Mouse (Mus musculus): ENCODE results near the gene Chd6.
A peak's percentile ranks its signal among the peaks of the same experiment; 100 is the strongest.

Chd6 gene

GRCm38 (mm10) chr2:161066097-161066759 is 42.6 kb downstream of the Chd6 start:
- DNase-seq: peak; percentile 54

DNA sequence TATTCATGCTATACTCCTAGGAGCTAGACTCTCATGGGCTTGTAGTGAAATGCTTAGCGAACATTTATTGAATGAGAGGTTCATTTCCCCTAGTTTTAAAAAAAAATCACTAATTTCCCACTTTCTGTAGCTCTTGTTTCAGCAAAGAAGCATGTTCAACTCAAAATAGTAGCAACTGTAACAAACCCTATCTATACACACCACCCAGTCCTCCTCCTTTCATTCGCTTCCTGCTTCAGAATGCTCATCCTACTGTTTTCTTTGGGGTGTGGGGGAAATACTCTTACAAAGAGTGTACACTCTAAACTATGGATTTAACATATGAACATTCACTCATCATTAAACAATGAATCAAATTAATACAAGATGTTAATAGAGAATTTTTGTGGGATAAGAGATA is 43.3 kb downstream of the Chd6 start:
- no peak for DNase-seq

GRCm38 (mm10) chr2:161064836-161065235 is 44.0 kb downstream of the Chd6 start:
- DNase-seq: peak; percentile 15

- no peak for DNase-seq
These were observed 50.0 kb downstream of the Chd6 start for GRCm38 (mm10) chr2:161058841-161059240.

GRCm38 (mm10) chr2:161053765-161054164 is 55.1 kb downstream of the Chd6 start:
- no peak for DNase-seq

DNA sequence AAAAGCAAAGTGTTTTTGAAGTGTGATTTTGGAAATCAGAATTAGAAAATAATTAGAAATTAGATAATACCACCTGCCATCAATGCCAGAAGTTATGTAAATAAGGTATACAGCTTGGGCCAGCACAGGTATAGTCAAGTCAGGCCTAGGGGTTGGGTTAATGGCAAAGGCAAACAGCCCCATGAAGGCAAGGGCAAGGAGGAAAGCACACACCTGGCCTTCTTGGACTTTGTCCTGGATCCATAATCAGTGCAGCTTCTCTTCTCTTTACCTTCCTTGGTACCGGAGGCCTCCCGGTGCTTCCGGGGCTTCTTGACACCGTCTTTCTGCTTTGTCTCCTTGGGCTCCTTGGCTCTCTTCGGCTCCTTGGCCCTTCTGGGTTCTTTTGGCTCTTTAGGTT is 56.7 kb downstream of the Chd6 start:
- DNase-seq: no peak

DNA sequence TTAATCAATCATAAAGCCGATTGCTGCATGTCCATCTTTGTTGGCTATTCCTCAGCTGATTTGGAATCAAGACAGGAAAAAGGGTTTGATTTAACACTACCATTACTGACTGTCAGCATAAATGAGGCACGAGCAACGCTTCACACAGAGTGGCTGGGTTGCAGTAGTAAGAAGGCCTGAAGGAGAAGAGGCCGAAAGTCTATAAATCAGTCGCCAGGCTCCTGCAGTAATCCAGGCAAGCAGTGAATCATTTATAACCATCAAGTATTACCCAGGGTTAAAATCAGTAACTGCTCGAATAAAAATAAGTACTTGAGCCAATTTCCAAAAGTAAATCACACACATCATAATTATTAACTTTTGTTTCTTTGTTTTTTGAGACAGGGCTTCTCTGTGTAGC is 59.4 kb downstream of the Chd6 start:
- no peak for DNase-seq

- DNase-seq: no peak
These were observed 64.2 kb downstream of the Chd6 start for GRCm38 (mm10) chr2:161044492-161045201.

DNA sequence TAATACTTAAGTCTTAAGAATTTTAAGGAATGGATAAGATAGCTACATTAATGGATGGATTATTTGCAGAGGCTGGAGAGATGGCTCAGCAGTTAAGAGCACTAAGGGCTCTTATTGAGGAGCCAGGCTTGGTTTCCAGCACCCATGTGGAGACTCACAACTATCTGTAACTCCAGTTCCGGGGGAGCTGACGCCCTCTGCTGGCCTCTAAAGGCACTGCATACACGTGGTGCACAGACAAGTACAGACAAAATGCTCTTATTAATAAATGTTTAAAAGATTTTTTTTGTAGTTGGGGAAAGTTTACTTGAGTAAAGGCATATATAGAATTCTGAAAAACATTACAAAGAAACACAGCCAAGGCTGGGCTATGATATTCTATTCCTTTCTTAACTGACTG is 66.0 kb downstream of the Chd6 start:
- no peak for DNase-seq

DNA sequence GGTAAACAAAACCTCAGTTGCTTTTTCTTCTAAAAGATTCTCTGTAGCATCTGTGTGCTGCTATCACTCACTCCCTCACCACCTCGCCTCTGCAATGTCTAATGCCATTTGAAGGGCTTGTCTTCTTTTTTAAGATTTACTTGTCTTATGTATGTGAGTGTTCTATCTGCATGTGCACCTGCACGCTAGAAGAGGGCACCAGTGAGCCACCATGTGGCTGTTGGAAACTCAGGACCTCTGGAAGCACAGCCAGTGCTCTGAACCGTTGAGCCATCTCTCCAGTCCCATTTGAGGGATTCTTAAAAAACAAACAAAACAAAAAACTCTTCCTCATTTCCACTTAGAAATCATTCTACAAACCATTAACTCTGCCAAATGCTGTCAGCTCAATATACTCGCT is 68.1 kb downstream of the Chd6 start:
- DNase-seq: no peak

- DNase-seq: no peak
These were observed 71.1 kb downstream of the Chd6 start for GRCm38 (mm10) chr2:161037766-161038165.

GRCm38 (mm10) chr2:161033141-161033540 is 75.7 kb downstream of the Chd6 start:
- no peak for DNase-seq

- no peak for DNase-seq
These were observed 76.5 kb downstream of the Chd6 start for GRCm38 (mm10) chr2:161032394-161032793.

DNA sequence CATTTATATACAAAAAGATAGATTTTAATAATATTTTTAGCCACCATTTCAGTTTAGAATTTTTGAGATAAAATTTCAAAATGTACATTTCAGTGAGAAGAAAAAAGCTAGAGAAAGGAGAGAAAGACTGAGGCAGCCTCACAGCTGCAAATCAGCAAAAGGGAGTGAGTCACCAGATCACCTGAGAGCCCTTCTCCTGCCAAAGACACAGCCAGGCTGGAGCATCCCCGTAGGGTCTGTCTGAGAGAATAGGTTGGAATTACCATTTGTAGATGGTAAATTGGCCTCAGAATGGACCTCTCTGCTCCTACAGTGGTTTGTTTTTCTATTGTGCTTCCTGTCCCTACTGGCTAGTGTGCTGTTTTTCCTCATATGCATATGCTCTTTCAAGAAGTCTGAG is 84.3 kb downstream of the Chd6 start:
- no peak for DNase-seq

DNA sequence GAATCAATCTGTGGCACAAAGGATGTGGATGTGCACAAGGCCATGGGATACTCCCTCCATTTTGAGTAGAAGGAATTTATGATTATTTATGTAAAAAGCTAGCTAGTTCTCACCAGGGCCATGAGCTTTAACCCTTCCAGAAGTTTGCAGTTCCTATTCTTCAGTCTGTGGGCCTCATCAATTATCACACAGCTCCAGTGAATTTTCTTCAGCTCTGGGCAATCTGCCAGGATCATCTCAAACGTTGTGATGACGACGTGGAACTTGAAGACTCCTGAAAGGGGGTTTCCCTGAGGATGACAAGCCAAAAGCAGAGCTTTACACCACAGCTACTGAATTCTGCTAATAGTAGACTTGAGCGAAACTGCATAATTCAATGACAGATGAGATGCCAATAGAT is 91.0 kb downstream of the Chd6 start:
- no peak for DNase-seq

DNA sequence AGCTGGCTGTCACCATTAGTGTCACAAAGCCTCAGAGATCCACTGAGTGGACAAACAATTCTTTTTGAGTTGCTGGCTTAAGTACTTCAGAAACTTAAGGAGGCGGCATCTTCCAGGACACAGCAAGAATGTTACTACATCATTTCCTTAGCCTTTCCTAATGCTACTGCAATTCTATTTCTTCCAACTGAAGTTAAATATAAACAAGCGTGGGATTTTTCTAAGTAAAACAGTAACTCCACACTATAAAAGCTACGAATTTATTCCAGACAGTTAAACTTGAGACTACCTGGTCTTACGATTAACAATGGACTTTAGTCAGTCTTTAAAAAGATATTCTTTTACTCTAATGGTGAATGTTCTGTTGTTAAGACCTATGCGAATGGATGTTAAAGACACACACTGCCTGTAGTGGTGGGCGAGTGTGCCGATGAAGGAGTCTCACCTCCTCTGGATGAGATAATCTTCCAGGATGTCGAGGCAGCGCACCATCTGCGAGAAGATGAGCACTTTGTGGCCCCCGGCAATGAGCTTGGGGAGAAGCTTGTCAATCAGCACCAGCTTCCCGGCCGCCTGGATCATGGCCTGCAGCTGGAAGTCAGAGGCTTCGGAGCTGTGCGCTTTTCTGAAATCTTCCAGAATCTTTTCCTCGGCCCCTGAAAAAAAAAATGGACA is 96.2 kb downstream of the Chd6 start:
- DNase-seq: no peak

- peak; percentile 36 for DNase-seq
These were observed 104.5 kb downstream of the Chd6 start for GRCm38 (mm10) chr2:161004338-161004737.

DNA sequence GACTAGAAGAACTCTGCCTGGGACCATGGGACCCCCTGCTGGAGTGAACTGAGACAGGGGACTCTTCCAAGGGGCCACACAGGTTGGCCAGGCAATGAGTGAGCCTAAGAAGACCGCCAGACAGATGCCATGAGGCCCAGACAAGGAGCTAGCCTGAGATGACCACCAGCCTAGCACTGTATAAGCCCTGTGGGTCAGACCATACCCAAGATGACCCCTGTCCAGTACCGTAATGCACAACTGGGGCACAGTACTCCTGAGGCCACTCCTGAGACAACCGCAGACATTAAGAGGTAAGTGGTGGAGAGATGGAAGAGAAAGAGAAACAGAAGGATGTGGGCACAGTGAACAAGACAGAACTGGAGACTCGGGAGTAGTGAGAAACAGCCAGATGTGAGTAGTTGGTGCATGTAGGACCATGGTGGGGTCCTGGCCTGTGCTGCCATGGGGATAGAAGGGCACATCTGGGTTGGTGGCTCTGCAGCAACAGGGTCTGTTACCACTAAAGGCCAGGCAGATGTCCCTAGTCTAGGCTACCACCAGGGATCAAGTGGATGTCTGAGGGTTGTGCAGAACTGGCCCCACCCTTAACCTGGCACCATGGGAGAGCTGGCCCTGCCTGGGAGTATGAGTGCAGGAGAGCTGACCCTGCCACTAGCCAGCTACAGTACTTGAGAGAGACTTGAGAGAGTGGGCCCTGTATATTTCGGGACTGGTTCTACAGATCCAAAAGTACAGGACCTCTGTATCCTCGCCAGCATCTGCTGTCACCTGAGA is 111.7 kb downstream of the Chd6 start:
- DNase-seq: no peak

DNA sequence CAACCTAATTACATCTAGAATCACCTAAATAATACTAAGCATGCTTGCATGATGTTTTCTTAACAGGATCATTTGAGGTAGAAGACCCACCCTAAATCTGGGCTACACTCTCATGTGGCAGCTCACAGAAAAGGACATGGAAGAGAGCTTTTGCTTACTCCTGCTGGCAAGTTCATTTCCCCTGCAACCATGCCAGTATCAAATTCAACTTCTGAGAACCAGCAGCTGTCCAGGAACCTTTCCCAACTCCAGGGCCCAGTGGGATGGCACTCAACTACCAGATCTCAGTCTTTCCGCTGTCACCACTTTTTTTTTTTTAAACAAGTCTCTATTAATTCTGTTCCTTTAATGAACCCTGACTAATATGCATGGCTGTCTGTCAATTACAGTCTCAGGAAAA is 114.7 kb downstream of the Chd6 start:
- DNase-seq: no peak

GRCm38 (mm10) chr2:160992465-160992864 is 116.4 kb downstream of the Chd6 start:
- DNase-seq: no peak

- no peak for DNase-seq
These were observed 118.4 kb downstream of the Chd6 start for GRCm38 (mm10) chr2:160990339-160991070.

GRCm38 (mm10) chr2:160987503-160987902 is 121.4 kb downstream of the Chd6 start:
- no peak for DNase-seq

GRCm38 (mm10) chr2:160982636-160983035 is 126.2 kb downstream of the Chd6 start:
- no peak for DNase-seq

Data from liver (tissue).